Mouse (Mus musculus): ENCODE data around the gene Efl1. TPM values are rescaled to one million over a fixed set of nuclear protein-coding genes. Genes with fewer than 3 reads are reported as not detected.

Gene Efl1
- polyA plus RNA-seq, 1 experiment, result not detected

GRCm38 (mm10) chr7:82785335-82785934 is 137.0 kb downstream of the Efl1 start:
- Histone ChIP-seq H3K4me3 (ENCODE audit: insufficient read depth, low read depth, low read length) (no peak overlapping the region), H3K4me1 (ENCODE audit: control insufficient read depth, insufficient read depth, low read length) (no peaks in the 10 kb centered on the region), H3K27ac (ENCODE audit: insufficient read depth, low read depth, low read length) (no peak overlapping the region)
- TF ChIP-seq CTCF (IDR thresholded peaks at IDR 0.05; ENCODE audit: insufficient read depth, low read depth, low read length), result no peak
- TF ChIP-seq POLR2A (IDR thresholded peaks at IDR 0.05; ENCODE audit: insufficient read depth, low read depth, low read length), result no peak
- 56% methylated on average over 6 of the region's 6 CpGs for WGBS

GRCm38 (mm10) chr7:82785970-82786647 is 137.7 kb downstream of the Efl1 start:
- no peak overlapping the region for H3K27ac ChIP-seq (ENCODE audit: insufficient read depth, low read depth, low read length)
- no peaks in the 10 kb centered on the region for H3K4me1 ChIP-seq (ENCODE audit: control insufficient read depth, insufficient read depth, low read length)
- 64% methylated on average over 2 of the region's 2 CpGs for WGBS
- no peak overlapping the region for H3K4me3 ChIP-seq (ENCODE audit: insufficient read depth, low read depth, low read length)
- TF ChIP-seq POLR2A (IDR thresholded peaks at IDR 0.05; ENCODE audit: insufficient read depth, low read depth, low read length) (no peak), CTCF (IDR thresholded peaks at IDR 0.05; ENCODE audit: insufficient read depth, low read depth, low read length) (no peak)

GRCm38 (mm10) chr7:82792644-82793043 is 144.2 kb downstream of the Efl1 start:
- no peaks in the 10 kb centered on the region for H3K4me1 ChIP-seq (ENCODE audit: control insufficient read depth, insufficient read depth, low read length)
- no peak overlapping the region for H3K27ac ChIP-seq (ENCODE audit: insufficient read depth, low read depth, low read length)
- 54% methylated on average over 2 of the region's 2 CpGs for WGBS
- TF ChIP-seq CTCF (IDR thresholded peaks at IDR 0.05; ENCODE audit: insufficient read depth, low read depth, low read length) (no peak), POLR2A (IDR thresholded peaks at IDR 0.05; ENCODE audit: insufficient read depth, low read depth, low read length) (no peak)
- no peak overlapping the region for H3K4me3 ChIP-seq (ENCODE audit: insufficient read depth, low read depth, low read length)

GRCm38 (mm10) chr7:82793111-82793510 is 144.7 kb downstream of the Efl1 start:
- no peak overlapping the region for H3K27ac ChIP-seq (ENCODE audit: insufficient read depth, low read depth, low read length)
- 91% methylated on average over 1 of the region's 1 CpGs for WGBS
- no peak for TF ChIP-seq CTCF (IDR thresholded peaks at IDR 0.05; ENCODE audit: insufficient read depth, low read depth, low read length)
- TF ChIP-seq POLR2A (IDR thresholded peaks at IDR 0.05; ENCODE audit: insufficient read depth, low read depth, low read length), result no peak

GRCm38 (mm10) chr7:82794542-82794941 is 146.1 kb downstream of the Efl1 start:
- Histone ChIP-seq H3K4me3 (ENCODE audit: insufficient read depth, low read depth, low read length) (no peak overlapping the region), H3K27ac (ENCODE audit: insufficient read depth, low read depth, low read length) (no peak overlapping the region), H3K4me1 (ENCODE audit: control insufficient read depth, insufficient read depth, low read length) (no peaks in the 10 kb centered on the region)
- WGBS, result 59% methylated on average over 1 of the region's 1 CpGs
- TF ChIP-seq POLR2A (IDR thresholded peaks at IDR 0.05; ENCODE audit: insufficient read depth, low read depth, low read length) (no peak), CTCF (IDR thresholded peaks at IDR 0.05; ENCODE audit: insufficient read depth, low read depth, low read length) (no peak)

More at GRCm38 (mm10) chr7:82793111-82793510, 144.7 kb downstream of the Efl1 start:
- H3K4me1 ChIP-seq (ENCODE audit: control insufficient read depth, insufficient read depth, low read length), result no peaks in the 10 kb centered on the region
- H3K4me3 ChIP-seq (ENCODE audit: insufficient read depth, low read depth, low read length), result no peak overlapping the region

- no peak overlapping the region for H3K4me3 ChIP-seq (ENCODE audit: insufficient read depth, low read depth, low read length)
- WGBS, result 76% methylated on average over 4 of the region's 4 CpGs
- TF ChIP-seq CTCF (IDR thresholded peaks at IDR 0.05; ENCODE audit: insufficient read depth, low read depth, low read length), result no peak
- no peak for TF ChIP-seq POLR2A (IDR thresholded peaks at IDR 0.05; ENCODE audit: insufficient read depth, low read depth, low read length)
- no peak overlapping the region for H3K27ac ChIP-seq (ENCODE audit: insufficient read depth, low read depth, low read length)
- H3K4me1 ChIP-seq (ENCODE audit: control insufficient read depth, insufficient read depth, low read length), result no peaks in the 10 kb centered on the region
Observed at GRCm38 (mm10) chr7:82802206-82802605, 153.8 kb downstream of the Efl1 start.

GRCm38 (mm10) chr7:82808257-82808656 is 159.8 kb downstream of the Efl1 start:
- WGBS, result 46% methylated on average over 4 of the region's 4 CpGs
- H3K27ac ChIP-seq (ENCODE audit: insufficient read depth, low read depth, low read length), result no peak overlapping the region

GRCm38 (mm10) chr7:82809126-82809525 is 160.7 kb downstream of the Efl1 start:
- WGBS, result 85% methylated on average over 5 of the region's 5 CpGs
- Histone ChIP-seq H3K27ac (ENCODE audit: insufficient read depth, low read depth, low read length) (no peak overlapping the region), H3K4me3 (ENCODE audit: insufficient read depth, low read depth, low read length) (no peak overlapping the region), H3K4me1 (ENCODE audit: control insufficient read depth, insufficient read depth, low read length) (peaks cover 6% of the 10 kb centered on the region)
- TF ChIP-seq POLR2A (IDR thresholded peaks at IDR 0.05; ENCODE audit: insufficient read depth, low read depth, low read length) (no peak), CTCF (IDR thresholded peaks at IDR 0.05; ENCODE audit: insufficient read depth, low read depth, low read length) (no peak)

More at GRCm38 (mm10) chr7:82808257-82808656, 159.8 kb downstream of the Efl1 start:
- TF ChIP-seq POLR2A (IDR thresholded peaks at IDR 0.05; ENCODE audit: insufficient read depth, low read depth, low read length) (no peak), CTCF (IDR thresholded peaks at IDR 0.05; ENCODE audit: insufficient read depth, low read depth, low read length) (no peak)
- Histone ChIP-seq H3K4me1 (ENCODE audit: control insufficient read depth, insufficient read depth, low read length) (peaks cover 6% of the 10 kb centered on the region), H3K4me3 (ENCODE audit: insufficient read depth, low read depth, low read length) (no peak overlapping the region)

- Histone ChIP-seq H3K27ac (ENCODE audit: insufficient read depth, low read depth, low read length) (no peak overlapping the region), H3K4me3 (ENCODE audit: insufficient read depth, low read depth, low read length) (no peak overlapping the region), H3K4me1 (ENCODE audit: control insufficient read depth, insufficient read depth, low read length) (peaks cover 6% of the 10 kb centered on the region)
- no peak for TF ChIP-seq POLR2A (IDR thresholded peaks at IDR 0.05; ENCODE audit: insufficient read depth, low read depth, low read length)
- no peak for TF ChIP-seq CTCF (IDR thresholded peaks at IDR 0.05; ENCODE audit: insufficient read depth, low read depth, low read length)
- 34% methylated on average over 5 of the region's 5 CpGs for WGBS
Observed at GRCm38 (mm10) chr7:82810799-82811139, 162.4 kb downstream of the Efl1 start.
